Mouse (Mus musculus) lung, embryonic 14.5 days (tissue): ENCODE measurements around the gene Gm20388. TPM values are rescaled to one million over a fixed set of nuclear protein-coding genes. Genes with fewer than 3 reads are reported as not detected.

Experiments used
- ATAC-seq: fragments of 200-750 bp; cut with Nextera tagmentation; 2 replicates; pipeline ENCODE4 v1.8.0; 2017; ENCODE audit warnings: mild to moderate bottlenecking, moderate TSS enrichment, moderate library complexity; ENCODE audit not compliant: insufficient read depth
- DNase-seq: peaks from one replicate; pipeline ENCODE4 v3.0.0-alpha.2; 2015
- H3K27ac ChIP-seq: fragments of 300-500 bp; sonication (generic); 2 replicates; pipeline ENCODE4 v1.5.1; 2014; ENCODE audit warnings: low read depth, mild to moderate bottlenecking, moderate library complexity
- H3K27me3 ChIP-seq: fragments of 300-500 bp; sonication (generic); 2 replicates; pipeline ENCODE4 v1.6.1; 2014; ENCODE audit warnings: low read length, control low read depth; ENCODE audit not compliant: insufficient read depth
- H3K36me3 ChIP-seq: fragments of 300-500 bp; sonication (generic); 2 replicates; pipeline ENCODE4 v1.6.1; 2014; ENCODE audit warnings: control low read depth; ENCODE audit not compliant: insufficient read depth
- H3K4me1 ChIP-seq: fragments of 300-500 bp; sonication (generic); 2 replicates; pipeline ENCODE4 v1.6.1; 2014; ENCODE audit warnings: antibody characterized with exemption, control low read depth; ENCODE audit not compliant: insufficient read depth
- H3K4me2 ChIP-seq: fragments of 300-500 bp; sonication (generic); 2 replicates; pipeline ENCODE4 v1.6.1; 2014; ENCODE audit warnings: mild to moderate bottlenecking
- H3K4me3 ChIP-seq: fragments of 300-500 bp; sonication (generic); 2 replicates; pipeline ENCODE4 v1.5.1; 2014; ENCODE audit warnings: low read depth, low read length
- H3K9ac ChIP-seq: fragments of 300-500 bp; sonication (generic); 2 replicates; pipeline ENCODE4 v1.6.1; 2014
- H3K9me3 ChIP-seq: fragments of 300-500 bp; sonication (generic); 2 replicates; pipeline ENCODE4 v1.6.1; 2016; ENCODE audit warnings: low read depth, low read length, control low read depth
- CTCF ChIP-seq: IDR thresholded peaks from 2 replicates; pipeline ENCODE4 v1.5.1; 2016; ENCODE audit warnings: antibody characterized with exemption, low read depth
- WGBS: fragments of 180-500 bp; shearing (Covaris S2); extraction: QIAGEN DNeasy Blood & Tissue Kit; methylation state at CpG from one replicate; pipeline ENCODE4 v1.1.7; 2014; 5-methylcytosine and 5-hydroxymethylcytosine counted together
- polyA plus RNA-seq: library from polyadenylated mRNA; unstranded; fragments of >200 nt; fragmentation: Nextera tagmentation; extraction: Ambion mirVana; gene quantifications from 2 replicates; pipeline ENCODE4 v1.2.1, GENCODE M21; 2014

Gene Gm20388
- polyA plus RNA-seq, 1 experiment from 2014 or later: not detected

DNA sequence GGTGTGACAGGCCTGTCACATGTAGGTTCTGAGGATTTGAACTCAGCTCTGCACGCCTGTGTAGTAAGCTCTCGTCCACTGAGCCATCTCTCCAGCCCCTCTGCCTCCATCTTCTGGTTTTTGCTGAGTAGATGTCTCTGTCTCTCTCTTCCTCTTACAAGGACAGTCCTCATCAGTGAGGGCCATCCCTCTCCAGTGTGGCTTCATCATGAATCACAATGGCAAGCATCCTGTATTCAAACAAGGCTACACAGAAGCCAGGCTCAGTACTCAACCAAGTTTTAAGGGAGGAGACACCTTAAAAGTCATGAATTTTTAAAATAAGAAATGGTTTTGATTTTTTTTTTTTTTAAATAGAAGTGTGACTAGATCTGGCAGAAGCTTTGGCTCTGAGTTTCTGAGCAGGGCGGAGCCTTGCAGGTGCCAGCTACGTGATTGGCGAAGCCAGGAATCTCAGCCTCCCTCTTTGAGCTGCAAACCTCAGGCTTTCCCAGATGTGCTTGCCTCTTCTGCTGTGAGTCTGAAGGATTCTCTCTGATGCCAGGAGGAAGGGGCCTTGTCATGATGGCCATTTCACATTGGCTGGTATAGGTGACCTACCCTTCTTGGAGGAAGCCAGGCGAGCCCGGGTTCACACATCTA lies 2206.2 kb downstream of the Gm20388 start:
- 90% methylated on average over 7 of the region's 7 CpGs for WGBS
- peak overlapping the region; percentile 65; the same call in 1 of the 2 replicates for H3K27ac ChIP-seq

DNA sequence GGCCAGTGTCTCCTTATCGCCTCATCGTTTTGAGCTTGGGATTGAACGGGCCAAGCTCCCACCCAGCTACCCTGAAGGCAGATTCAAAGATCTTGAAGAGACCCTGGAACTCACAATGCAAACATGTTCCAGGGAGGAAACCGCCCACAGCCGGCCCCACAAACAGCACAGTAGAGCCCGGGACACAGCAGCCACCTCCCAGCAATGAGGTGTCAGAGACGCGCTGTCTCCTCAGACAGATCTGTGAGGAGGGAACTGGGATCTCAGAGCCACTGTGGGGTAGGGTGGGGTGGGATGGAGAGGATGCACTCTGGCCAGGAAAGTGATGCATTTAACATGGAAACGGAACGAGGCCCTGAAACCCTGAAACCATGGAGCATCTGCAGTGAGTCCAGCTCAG lies 2207.5 kb downstream of the Gm20388 start:
- H3K4me1 ChIP-seq: peaks cover 20% of the 10 kb centered on the region
- no peak overlapping the region for H3K4me2 ChIP-seq
- no peaks in the 10 kb centered on the region for H3K27me3 ChIP-seq
- H3K4me3 ChIP-seq: no peak overlapping the region
- WGBS: 20% methylated on average over 10 of the region's 10 CpGs
- TF ChIP-seq CTCF: no peak
- no peaks in the 10 kb centered on the region for H3K9me3 ChIP-seq
- H3K27ac ChIP-seq: peak overlapping the region; percentile 65; the same call in 1 of the 2 replicates
- no peak overlapping the region; the same call in 1 of the 2 replicates for H3K9ac ChIP-seq
- H3K36me3 ChIP-seq: no peaks in the 10 kb centered on the region
- peak; percentile 80 for ATAC-seq
- DNase-seq: peak; percentile 86

More for the DNA sequence above, 2206.2 kb downstream of the Gm20388 start:
- H3K27me3 ChIP-seq: no peaks in the 10 kb centered on the region; the same call in 1 of the 2 replicates
- no peak overlapping the region for H3K4me3 ChIP-seq
- no peak overlapping the region for H3K4me2 ChIP-seq
- ATAC-seq: no peak
- no peak for DNase-seq
- H3K36me3 ChIP-seq: no peaks in the 10 kb centered on the region
- no peaks in the 10 kb centered on the region for H3K9me3 ChIP-seq
- peaks cover 22% of the 10 kb centered on the region for H3K4me1 ChIP-seq
- no peak for TF ChIP-seq CTCF
- H3K9ac ChIP-seq: no peak overlapping the region

DNA sequence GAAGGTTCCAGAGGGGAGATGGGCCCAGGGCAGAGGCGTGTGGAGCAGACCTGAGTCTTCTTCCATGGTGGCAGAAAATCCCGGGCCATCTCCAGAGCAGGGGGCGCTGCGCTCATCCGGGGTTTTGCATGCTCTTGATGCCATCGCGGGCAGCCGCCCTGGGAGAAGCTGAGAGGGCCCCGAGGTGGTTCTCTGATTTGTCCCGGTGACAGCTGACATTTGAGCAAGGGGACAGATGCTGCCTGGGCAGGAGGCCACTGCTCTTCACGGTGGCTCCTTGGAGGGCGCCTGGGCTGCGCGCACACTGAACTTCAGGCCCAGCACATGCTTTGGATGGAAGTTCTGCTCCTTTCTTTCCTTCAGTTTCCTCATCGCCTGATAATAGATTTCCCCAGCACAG lies 2207.9 kb downstream of the Gm20388 start:
- DNase-seq: peak; percentile 32
- Histone ChIP-seq H3K36me3 (no peaks in the 10 kb centered on the region), H3K4me3 (no peak overlapping the region), H3K4me2 (no peak overlapping the region), H3K9me3 (no peaks in the 10 kb centered on the region), H3K9ac (no peak overlapping the region), H3K4me1 (peaks cover 20% of the 10 kb centered on the region), H3K27me3 (no peaks in the 10 kb centered on the region), H3K27ac (peak overlapping the region; percentile 65; the same call in 1 of the 2 replicates)
- WGBS: 47% methylated on average over 15 of the region's 15 CpGs
- TF ChIP-seq CTCF: no peak
- ATAC-seq: peak; percentile 32; the same call in 1 of the 2 replicates

DNA sequence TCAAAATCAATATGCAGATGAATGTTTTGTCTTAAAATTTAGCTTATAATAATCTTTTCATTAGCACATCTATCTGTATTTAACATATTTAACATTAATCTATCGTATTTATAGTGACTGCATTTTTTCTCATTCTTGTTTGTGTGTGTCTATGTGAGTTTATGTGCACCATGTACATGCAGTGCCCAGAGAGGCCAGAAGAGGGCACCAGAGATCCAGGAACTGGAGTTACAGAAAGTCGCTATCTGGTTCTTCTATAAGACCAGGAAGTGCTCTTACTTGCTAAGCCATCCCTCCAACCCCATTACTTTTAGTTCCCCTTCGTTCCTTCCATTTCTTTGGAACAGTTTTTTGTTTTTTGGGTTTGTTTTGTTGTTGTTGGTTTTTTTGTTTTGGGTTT lies 2213.7 kb downstream of the Gm20388 start:
- Histone ChIP-seq H3K27ac (no peak overlapping the region), H3K9ac (no peak overlapping the region)
- 93% methylated on average over 3 of the region's 3 CpGs for WGBS

DNA sequence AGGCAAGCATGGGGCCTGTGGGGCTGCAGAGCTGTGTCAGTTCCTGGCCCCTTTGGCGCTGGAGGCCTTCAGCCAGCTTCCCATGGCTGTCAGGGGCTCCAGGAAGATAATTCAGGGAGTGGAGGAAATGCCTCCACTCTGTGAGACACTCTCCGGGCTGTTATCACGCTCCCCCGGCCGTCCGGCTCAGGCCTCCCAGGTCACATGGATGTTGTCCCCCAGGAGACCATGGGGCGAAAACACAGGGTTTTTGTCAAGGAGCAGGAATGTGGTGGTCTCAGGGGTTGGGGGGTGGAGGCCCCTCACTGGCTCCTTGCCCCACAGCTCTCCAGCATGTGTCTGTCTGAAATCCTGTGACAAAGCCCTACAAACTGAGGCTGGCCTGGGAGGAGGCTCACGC lies 2216.0 kb downstream of the Gm20388 start:
- ATAC-seq (no peak; the same call in 1 of the 2 replicates), DNase-seq (no peak)
- Histone ChIP-seq H3K4me3 (no peak overlapping the region), H3K9ac (no peak overlapping the region), H3K4me2 (no peak overlapping the region), H3K27ac (no peak overlapping the region), H3K9me3 (peaks cover 6% of the 10 kb centered on the region; the same call in 1 of the 2 replicates), H3K36me3 (no peaks in the 10 kb centered on the region), H3K27me3 (no peaks in the 10 kb centered on the region), H3K4me1 (peaks cover 5% of the 10 kb centered on the region; the same call in 1 of the 2 replicates)
- no peak for TF ChIP-seq CTCF
- WGBS: 44% methylated on average over 8 of the region's 8 CpGs

More for the DNA sequence above, 2213.7 kb downstream of the Gm20388 start:
- H3K4me1 ChIP-seq: peaks cover 5% of the 10 kb centered on the region; the same call in 1 of the 2 replicates
- no peak overlapping the region for H3K4me2 ChIP-seq
- H3K4me3 ChIP-seq: no peak overlapping the region
- peak; percentile 52 for TF ChIP-seq CTCF
- ATAC-seq (no peak), DNase-seq (no peak)
- H3K36me3 ChIP-seq: no peaks in the 10 kb centered on the region
- H3K27me3 ChIP-seq: no peaks in the 10 kb centered on the region
- H3K9me3 ChIP-seq: peaks cover 6% of the 10 kb centered on the region; the same call in 1 of the 2 replicates

DNA sequence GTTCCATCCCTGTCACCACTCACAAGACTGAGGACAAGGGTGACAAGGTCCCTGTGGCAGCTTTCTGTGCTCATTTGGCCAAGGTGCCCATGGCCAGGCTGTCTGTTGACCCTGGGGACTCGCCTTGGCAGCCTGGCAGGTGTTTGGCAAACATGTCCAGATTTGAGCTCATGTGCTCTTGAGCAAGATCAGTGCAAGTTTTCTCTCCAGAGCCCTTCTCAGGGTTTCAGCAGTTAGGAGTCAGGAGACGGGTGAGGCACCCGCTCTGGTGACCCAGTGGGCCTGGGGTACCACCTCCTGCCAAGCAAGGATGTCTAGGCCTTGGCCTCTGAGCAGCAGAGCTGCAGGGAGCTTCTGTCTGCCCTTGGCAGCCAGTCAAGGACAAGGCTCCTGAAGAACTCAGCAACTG lies 2223.5 kb downstream of the Gm20388 start:
- no peak overlapping the region for H3K27ac ChIP-seq
- H3K9me3 ChIP-seq: no peaks in the 10 kb centered on the region
- no peak overlapping the region for H3K9ac ChIP-seq
- no peak for DNase-seq
- ATAC-seq: no peak
- 72% methylated on average over 3 of the region's 3 CpGs for WGBS
- no peaks in the 10 kb centered on the region for H3K4me1 ChIP-seq
- H3K27me3 ChIP-seq: no peaks in the 10 kb centered on the region
- H3K36me3 ChIP-seq: no peaks in the 10 kb centered on the region
- H3K4me2 ChIP-seq: no peak overlapping the region
- no peak overlapping the region for H3K4me3 ChIP-seq
- no peak for TF ChIP-seq CTCF

DNA sequence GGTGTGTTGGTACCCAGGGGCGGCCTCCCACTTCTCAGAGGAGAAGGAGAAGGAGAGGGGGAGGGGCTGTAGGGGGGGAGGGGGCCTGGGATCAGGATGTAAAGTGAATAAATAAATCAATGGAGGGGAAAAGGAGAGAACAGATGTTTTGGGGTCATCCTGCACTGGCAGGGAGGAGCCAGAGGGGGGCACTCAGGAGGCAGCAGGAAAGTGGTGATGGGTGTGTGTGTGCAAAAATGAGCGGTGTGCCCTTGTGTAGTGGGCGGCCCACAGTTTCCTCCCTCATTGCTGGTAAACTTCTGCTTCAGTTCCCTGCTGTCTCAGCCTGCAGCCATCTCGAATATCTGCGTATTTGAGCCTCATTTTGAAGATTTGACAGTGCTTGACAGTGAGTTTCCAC lies 2224.9 kb downstream of the Gm20388 start:
- H3K9ac ChIP-seq: no peak overlapping the region
- ATAC-seq (no peak), DNase-seq (no peak)
- no peak overlapping the region for H3K4me2 ChIP-seq
- no peaks in the 10 kb centered on the region for H3K9me3 ChIP-seq
- no peak overlapping the region for H3K4me3 ChIP-seq
- peak; percentile 32; the same call in 1 of the 2 replicates for TF ChIP-seq CTCF
- 68% methylated on average over 5 of the region's 5 CpGs for WGBS
- no peaks in the 10 kb centered on the region for H3K27me3 ChIP-seq
- no peak overlapping the region for H3K27ac ChIP-seq
- no peaks in the 10 kb centered on the region for H3K36me3 ChIP-seq
- no peaks in the 10 kb centered on the region for H3K4me1 ChIP-seq
